Mouse (Mus musculus): ENCODE results near the gene Peli2.

DNA sequence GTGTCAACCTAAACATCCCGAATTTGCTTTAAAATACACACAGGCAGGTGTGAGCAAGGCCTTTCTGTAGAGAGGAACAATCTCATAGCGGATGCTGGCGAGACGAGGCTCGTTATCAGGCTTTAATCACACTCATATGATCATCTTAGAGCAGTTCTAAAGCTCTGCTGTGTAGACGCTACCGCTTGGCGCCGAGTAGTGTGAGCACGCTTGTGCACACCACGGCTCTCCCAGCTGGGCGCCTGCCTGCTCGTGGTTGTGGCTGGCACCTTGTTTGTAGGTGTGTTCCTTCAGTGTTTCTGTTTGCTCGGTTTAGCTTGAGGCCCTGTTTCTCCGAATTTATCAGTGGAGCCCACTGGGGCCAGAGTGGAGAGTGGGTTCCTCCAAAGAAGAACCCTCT lies 93.0 kb downstream of the Peli2 start:
- no peak for TF ChIP-seq CTCF (IDR thresholded peaks at IDR 0.05)
- no peak for TF ChIP-seq EP300 (IDR thresholded peaks at IDR 0.05)
